Mouse (Mus musculus) regulatory T cell (primary cell): ENCODE data around the gene Plk3.
"Not testable (repeated sequence)": the region's sequence is repeated elsewhere in the genome, so short reads cannot be mapped to it uniquely, and the experiment has no call there.

Source experiments
- in situ Hi-C: fragments of 300-600 bp; cut with MboI, MseI; formaldehyde crosslinking; loops from one replicate; pipeline ENCODE4 v1.15.1; 2025; ENCODE audit warnings: high pct_unique_total_duplicates

The Plk3 gene

GRCm38 (mm10) chr4:117133817-117134600, at the start of gene Plk3:
Gene Plk3 (minus strand): TSS chr4:117133963.
- in situ Hi-C loops: loop anchor here (5.0 to 25.0 kb wide), 2 partner anchors 312 to 1978 kb away; partner anchors contain the start of genes Hpdl and Slc2a1

GRCm38 (mm10) chr4:117182759-117183096, 49.0 kb upstream of the Plk3 start:
- in situ Hi-C loops: not testable (repeated sequence)

- in situ Hi-C loops: no loop called here
These were observed 48.3 kb upstream of the Plk3 start, which contains the start of gene Kif2c for GRCm38 (mm10) chr4:117181863-117182758. Gene Kif2c (minus strand): TSS chr4:117182639.

GRCm38 (mm10) chr4:117169936-117170335, 36.2 kb upstream of the Plk3 start:
- in situ Hi-C loops: no loop called here

- in situ Hi-C loops: no loop called here
These were observed 27.4 kb upstream of the Plk3 start for GRCm38 (mm10) chr4:117161183-117161582.

GRCm38 (mm10) chr4:117159666-117160065, 25.9 kb upstream of the Plk3 start:
- in situ Hi-C loops: no loop called here

GRCm38 (mm10) chr4:117156372-117156771, 22.6 kb upstream of the Plk3 start:
- in situ Hi-C loops: no loop called here

- in situ Hi-C loops: no loop called here
These were observed 22.1 kb upstream of the Plk3 start, which contains the start of gene Rps8 for GRCm38 (mm10) chr4:117155792-117156355. Gene Rps8 (minus strand): TSS chr4:117156243.

GRCm38 (mm10) chr4:117155020-117155791, 21.4 kb upstream of the Plk3 start:
- in situ Hi-C loops: no loop called here

GRCm38 (mm10) chr4:117152714-117153113, 19.0 kb upstream of the Plk3 start:
- in situ Hi-C loops: no loop called here

- in situ Hi-C loops: no loop called here
These were observed 17.7 kb upstream of the Plk3 start for GRCm38 (mm10) chr4:117151416-117151815.

GRCm38 (mm10) chr4:117150212-117150733, 16.5 kb upstream of the Plk3 start:
- in situ Hi-C loops: no loop called here

- in situ Hi-C loops: loop anchor here (25.0 kb wide), 1 partner anchor 1963 kb away; the partner anchor contains the start of gene Slc2a1
These were observed 15.8 kb upstream of the Plk3 start for GRCm38 (mm10) chr4:117149291-117150211.

GRCm38 (mm10) chr4:117148815-117149214, 15.1 kb upstream of the Plk3 start:
- in situ Hi-C loops: loop anchor here (25.0 kb wide), 1 partner anchor 1963 kb away; the partner anchor contains the start of gene Slc2a1

GRCm38 (mm10) chr4:117148047-117148713, 14.4 kb upstream of the Plk3 start:
- in situ Hi-C loops: loop anchor here (25.0 kb wide), 1 partner anchor 1964 kb away; the partner anchor contains the start of gene Slc2a1

- in situ Hi-C loops: loop anchor here (25.0 kb wide), 1 partner anchor 1966 kb away; the partner anchor contains the start of gene Slc2a1
These were observed 12.4 kb upstream of the Plk3 start for GRCm38 (mm10) chr4:117146176-117146575.

GRCm38 (mm10) chr4:117145248-117145647, 11.5 kb upstream of the Plk3 start:
- in situ Hi-C loops: loop anchor here (25.0 kb wide), 1 partner anchor 1967 kb away; the partner anchor contains the start of gene Slc2a1

- in situ Hi-C loops: loop anchor here (5.0 to 25.0 kb wide), 2 partner anchors 146 to 1969 kb away; partner anchors contain the start of genes Hectd3 and Slc2a1
These were observed 9.3 kb upstream of the Plk3 start for GRCm38 (mm10) chr4:117143023-117143422.

GRCm38 (mm10) chr4:117140613-117141012, 6.8 kb upstream of the Plk3 start:
- in situ Hi-C loops: loop anchor here (5.0 to 25.0 kb wide), 2 partner anchors 143 to 1972 kb away; partner anchors contain the start of genes Hectd3 and Slc2a1
